Mouse (Mus musculus) hindbrain, embryonic 14.5 days (tissue): ENCODE results near the gene Itpk1. TPM values are rescaled to one million over a fixed set of nuclear protein-coding genes. Genes with fewer than 3 reads are reported as not detected.
A peak's percentile ranks its signal among the peaks of the same experiment; 100 is the strongest.

ENCODE experiments used
- ATAC-seq: fragments of 200-750 bp; cut with Nextera tagmentation; 2 replicates; pipeline ENCODE4 v1.8.0; 2017; ENCODE audit warnings: moderate number of reproducible peaks, mild to moderate bottlenecking, moderate TSS enrichment, moderate library complexity; ENCODE audit not compliant: low FRiP score
- DNase-seq: peaks from one replicate; pipeline ENCODE4 v3.0.0-alpha.2; 2015; ENCODE audit warnings: low spot score
- H3K27ac ChIP-seq: fragments of 300-500 bp; sonication (generic); 2 replicates; pipeline ENCODE4 v1.5.1; 2014; ENCODE audit warnings: mild to moderate bottlenecking, moderate library complexity
- H3K27me3 ChIP-seq: fragments of 300-500 bp; sonication (generic); 2 replicates; pipeline ENCODE4 v1.6.1; 2014; ENCODE audit warnings: mild to moderate bottlenecking, low read length, mixed read lengths; ENCODE audit not compliant: control insufficient read depth, insufficient read depth
- H3K36me3 ChIP-seq: fragments of 300-500 bp; sonication (generic); replicated peaks from 2 replicates; pipeline ENCODE4 v1.6.1; 2014; ENCODE audit not compliant: control insufficient read depth, insufficient read depth
- H3K4me1 ChIP-seq: fragments of 300-500 bp; sonication (generic); replicated peaks from 2 replicates; pipeline ENCODE4 v1.6.1; 2014; ENCODE audit warnings: antibody characterized with exemption, low read length, mixed read lengths; ENCODE audit not compliant: control insufficient read depth, insufficient read depth
- H3K4me2 ChIP-seq: fragments of 300-500 bp; sonication (generic); replicated peaks from 2 replicates; pipeline ENCODE4 v1.6.1; 2014; ENCODE audit warnings: mild to moderate bottlenecking, moderate library complexity
- H3K4me3 ChIP-seq: fragments of 300-500 bp; sonication (generic); replicated peaks from 2 replicates; pipeline ENCODE4 v1.5.1; 2014; ENCODE audit warnings: mild to moderate bottlenecking, low read length
- H3K9ac ChIP-seq: fragments of 300-500 bp; sonication (generic); 2 replicates; pipeline ENCODE4 v1.6.1; 2014
- H3K9me3 ChIP-seq: fragments of 300-500 bp; sonication (generic); 2 replicates; pipeline ENCODE4 v1.6.1; 2016; ENCODE audit warnings: low read length; ENCODE audit not compliant: control insufficient read depth
- WGBS: fragments of 180-500 bp; shearing (Covaris S2); extraction: QIAGEN DNeasy Blood & Tissue Kit; methylation state at CpG from one replicate; pipeline ENCODE4 v1.1.7; 2014; 5-methylcytosine and 5-hydroxymethylcytosine counted together
- polyA plus RNA-seq: library from polyadenylated mRNA; unstranded; fragments of >200 nt; fragmentation: Nextera tagmentation; extraction: Ambion mirVana; gene quantifications from 2 replicates; pipeline ENCODE4 v1.2.1, GENCODE M21; 2014

Itpk1 gene
- polyA plus RNA-seq, 1 experiment from 2014 or later: 31.6 TPM

DNA sequence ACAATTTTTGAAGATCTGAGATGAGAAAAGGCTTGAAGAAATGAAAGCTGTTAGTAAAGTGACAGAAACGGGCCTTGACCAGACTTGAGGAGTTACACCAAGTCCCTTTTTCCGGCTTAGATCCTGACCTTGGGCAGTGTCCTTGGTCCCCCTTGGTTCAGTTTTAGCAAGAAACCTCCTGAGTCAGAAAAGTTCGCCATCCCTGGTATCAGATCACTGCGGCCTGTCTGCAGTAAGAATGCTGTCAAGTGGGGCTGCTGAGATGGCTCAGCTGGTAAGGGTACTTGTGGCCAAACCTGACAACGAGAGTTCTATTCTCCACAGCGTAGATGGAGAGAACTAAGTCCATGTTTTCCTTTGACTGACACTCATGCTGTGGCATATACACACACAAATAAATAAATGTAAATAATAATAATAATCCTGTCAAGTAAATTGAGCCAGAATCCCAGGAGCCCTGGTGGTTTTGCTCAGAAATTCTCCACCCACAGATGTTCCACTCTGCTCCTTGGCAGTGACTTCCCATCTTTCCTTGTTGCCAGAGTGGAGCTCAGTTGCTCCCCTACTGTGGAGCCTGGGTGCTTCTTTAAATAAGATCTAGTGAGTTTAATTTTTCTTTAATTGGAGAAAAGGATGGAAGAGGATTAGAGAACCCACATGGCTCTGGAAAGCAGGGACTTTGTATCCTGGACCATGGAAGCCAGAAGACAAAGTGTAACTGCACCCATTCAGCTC, 1.3 kb upstream of the Itpk1 start:
- Histone ChIP-seq H3K27ac (peak overlapping the region; percentile 90; the same call in 1 of the 2 replicates), H3K4me2 (peak overlapping the region; percentile 80), H3K36me3 (no peaks in the 10 kb centered on the region), H3K27me3 (no peaks in the 10 kb centered on the region), H3K4me3 (peak overlapping the region; percentile 65; the same call in 1 of the 2 replicates), H3K9me3 (no peaks in the 10 kb centered on the region), H3K9ac (peak overlapping the region; percentile 72; the same call in 1 of the 2 replicates), H3K4me1 (peaks cover 26% of the 10 kb centered on the region)
- 74% methylated on average over 6 of the region's 6 CpGs for WGBS
- DNase-seq (no peak), ATAC-seq (no peak)

DNA sequence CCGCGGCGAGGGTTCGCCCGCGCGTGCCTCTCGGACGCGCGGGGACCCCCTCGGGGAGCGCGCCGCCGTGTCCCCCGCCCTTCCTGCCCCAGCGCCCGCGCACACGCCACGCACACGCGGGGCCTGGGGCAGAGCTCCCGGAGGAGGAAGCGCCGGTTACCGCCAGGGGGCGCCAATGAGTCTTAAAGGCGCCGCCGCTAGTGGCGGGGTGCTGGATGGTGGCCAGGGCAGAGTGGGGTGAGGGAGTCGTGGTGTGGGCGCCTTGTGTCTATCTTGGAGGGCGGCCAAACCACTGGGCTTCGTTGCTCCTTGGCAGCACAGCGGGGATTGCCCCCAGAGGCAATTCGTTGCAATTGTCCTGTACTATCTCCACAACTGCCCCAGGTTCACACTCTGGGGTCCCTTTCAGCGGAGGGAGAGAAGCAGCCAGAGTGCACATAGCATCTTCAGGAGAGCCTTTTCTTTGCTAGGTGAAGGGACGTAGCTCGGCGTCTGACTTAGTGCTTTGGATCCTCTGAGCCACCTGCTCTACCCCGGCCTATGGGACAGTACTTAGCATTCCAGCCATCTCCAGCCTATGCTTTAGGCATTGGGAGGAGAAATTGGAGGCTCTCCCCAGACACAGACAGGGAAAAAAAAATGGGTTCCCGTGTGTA, 614 bp upstream of the Itpk1 start:
- 1% methylated on average over 45 of the region's 45 CpGs for WGBS

DNA sequence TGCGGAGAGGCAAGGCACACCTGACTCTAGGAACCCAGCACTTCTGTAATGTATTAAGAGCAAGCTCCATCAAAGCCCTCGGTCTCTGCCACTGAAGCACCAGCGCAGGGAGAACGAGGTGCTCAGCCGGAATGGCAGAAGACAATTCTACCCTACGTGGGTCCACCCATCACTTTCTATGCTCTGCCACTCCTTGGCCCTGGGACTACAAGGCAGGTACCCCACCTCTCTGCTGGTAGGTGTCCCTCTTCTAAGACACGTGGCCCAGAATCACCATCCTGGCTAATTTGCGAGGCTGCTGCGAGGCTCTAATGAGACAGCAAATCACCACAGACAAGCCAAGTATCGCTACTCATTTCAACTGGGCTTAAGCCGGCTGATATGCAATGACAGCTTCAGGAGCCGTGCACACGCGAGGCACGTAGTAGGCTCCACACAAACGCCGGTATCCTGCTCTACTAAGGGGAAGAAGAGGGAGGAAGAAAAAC, 765 bp downstream of the Itpk1 start:
- H3K9me3 ChIP-seq: no peaks in the 10 kb centered on the region
- peaks cover 29% of the 10 kb centered on the region for H3K4me1 ChIP-seq
- no peaks in the 10 kb centered on the region for H3K36me3 ChIP-seq
- peak overlapping the region; percentile 72 for H3K9ac ChIP-seq
- ATAC-seq: peak; percentile 3; the same call in 1 of the 2 replicates
- H3K4me3 ChIP-seq: peak overlapping the region; percentile 65
- WGBS: 4% methylated on average over 17 of the region's 17 CpGs
- peak overlapping the region; percentile 80 for H3K4me2 ChIP-seq
- H3K27ac ChIP-seq: 0 out of 2 replicates have a peak overlapping the region, but pooled peaks have one; percentile 49
- no peaks in the 10 kb centered on the region for H3K27me3 ChIP-seq
- no peak for DNase-seq

More for the DNA sequence above, 614 bp upstream of the Itpk1 start:
- Histone ChIP-seq H3K4me2 (peak overlapping the region; percentile 80), H3K27me3 (no peaks in the 10 kb centered on the region), H3K36me3 (no peaks in the 10 kb centered on the region), H3K27ac (peak overlapping the region; percentile 90), H3K4me3 (peak overlapping the region; percentile 65), H3K9me3 (no peaks in the 10 kb centered on the region), H3K4me1 (peaks cover 26% of the 10 kb centered on the region), H3K9ac (peak overlapping the region; percentile 72)
- peak; percentile 91 for DNase-seq
- peak; percentile 79 for ATAC-seq

DNA sequence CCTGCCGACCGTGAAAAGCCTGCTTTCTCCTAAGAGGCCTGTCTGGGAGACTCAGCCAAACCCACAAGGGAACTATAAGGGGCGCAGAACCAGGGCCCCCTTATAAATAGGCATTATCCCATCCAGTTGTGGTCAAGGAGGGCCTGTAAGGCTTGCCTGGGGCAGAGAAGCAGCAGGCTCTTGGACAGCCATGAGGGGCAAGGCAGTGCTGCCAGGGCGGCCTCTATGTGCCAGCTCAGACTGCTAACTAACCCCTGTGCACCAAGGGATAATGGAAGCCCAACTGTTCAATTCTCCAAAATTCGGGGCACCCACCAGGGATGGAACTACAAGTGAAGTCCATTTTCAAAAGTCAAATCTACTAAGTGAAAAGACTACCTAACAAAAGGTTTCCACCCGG, 1.3 kb downstream of the Itpk1 start:
- no peaks in the 10 kb centered on the region for H3K36me3 ChIP-seq
- no peak for ATAC-seq
- WGBS: 16% methylated on average over 6 of the region's 6 CpGs
- DNase-seq: no peak
- peak overlapping the region; percentile 38; the same call in 1 of the 2 replicates for H3K27ac ChIP-seq
- H3K9me3 ChIP-seq: no peaks in the 10 kb centered on the region
- no peaks in the 10 kb centered on the region for H3K27me3 ChIP-seq
- H3K4me2 ChIP-seq: peak overlapping the region; percentile 80
- peak overlapping the region; percentile 65 for H3K4me3 ChIP-seq
- peak overlapping the region; percentile 72 for H3K9ac ChIP-seq
- peaks cover 31% of the 10 kb centered on the region for H3K4me1 ChIP-seq

DNA sequence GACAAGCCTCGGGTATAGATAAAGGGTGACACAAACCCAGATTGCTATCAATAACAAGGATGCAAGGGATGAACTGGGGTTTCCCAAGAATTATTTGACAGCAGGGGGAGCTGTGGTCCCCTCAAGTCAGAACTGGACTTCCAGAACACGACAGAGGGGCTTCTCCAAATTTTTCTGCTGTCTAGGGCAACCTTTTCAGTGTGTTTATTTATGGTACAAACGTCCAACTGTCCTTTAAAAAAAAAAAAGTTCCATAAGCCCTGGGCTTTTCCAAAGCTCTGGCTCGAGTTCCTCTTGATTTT, 1.7 kb downstream of the Itpk1 start:
- H3K27ac ChIP-seq: peak overlapping the region; percentile 38
- H3K4me1 ChIP-seq: peaks cover 35% of the 10 kb centered on the region
- WGBS: 4% methylated on average over 4 of the region's 4 CpGs
- H3K9me3 ChIP-seq: no peaks in the 10 kb centered on the region
- no peaks in the 10 kb centered on the region for H3K36me3 ChIP-seq
- H3K4me2 ChIP-seq: peak overlapping the region; percentile 80
- H3K4me3 ChIP-seq: peak overlapping the region; percentile 65
- H3K9ac ChIP-seq: peak overlapping the region; percentile 72; the same call in 1 of the 2 replicates
- peak; percentile 60 for DNase-seq
- no peaks in the 10 kb centered on the region for H3K27me3 ChIP-seq
- no peak for ATAC-seq

DNA sequence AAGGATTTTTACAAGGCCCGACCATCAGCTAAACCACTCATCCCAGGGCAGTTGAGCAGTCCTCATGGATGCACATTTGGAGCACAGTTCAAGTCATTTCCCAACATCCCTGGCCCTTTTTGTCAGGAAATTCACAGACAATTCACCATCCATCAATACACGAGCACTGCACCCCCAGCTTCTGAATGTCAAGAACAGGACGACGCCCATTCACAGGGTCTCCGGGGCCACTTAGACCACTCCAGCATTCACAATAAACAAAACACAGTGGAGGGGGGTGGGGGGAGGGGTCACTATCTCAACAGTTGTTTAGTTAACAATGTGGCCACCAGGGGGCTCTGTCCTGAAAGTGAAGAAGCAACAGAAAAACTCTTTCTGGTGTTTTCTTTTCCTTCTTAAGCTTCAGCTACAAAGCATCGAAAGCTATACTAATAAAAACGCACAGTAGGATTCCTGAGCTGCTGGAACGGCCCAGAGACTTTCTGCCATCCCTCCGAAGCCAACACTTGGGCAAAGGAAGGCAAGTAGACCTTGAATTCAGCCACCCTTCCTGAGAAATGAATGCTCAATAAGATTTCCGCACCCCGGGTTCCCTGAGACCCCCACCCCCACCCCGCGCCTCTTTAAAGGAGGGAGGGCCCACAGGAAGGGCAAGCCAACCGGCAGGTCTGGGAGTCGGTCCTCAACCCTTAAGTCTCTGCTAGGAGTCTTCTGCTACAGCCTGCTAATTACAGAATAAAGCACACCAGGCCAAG, 2.2 kb downstream of the Itpk1 start:
- Histone ChIP-seq H3K9me3 (no peaks in the 10 kb centered on the region), H3K4me3 (peak overlapping the region; percentile 65), H3K36me3 (no peaks in the 10 kb centered on the region), H3K27me3 (no peaks in the 10 kb centered on the region), H3K9ac (peak overlapping the region; percentile 18; the same call in 1 of the 2 replicates), H3K4me1 (peaks cover 38% of the 10 kb centered on the region), H3K4me2 (peak overlapping the region; percentile 80), H3K27ac (peak overlapping the region; percentile 38)
- no peak for ATAC-seq
- DNase-seq: peak; percentile 90
- 4% methylated on average over 15 of the region's 15 CpGs for WGBS

DNA sequence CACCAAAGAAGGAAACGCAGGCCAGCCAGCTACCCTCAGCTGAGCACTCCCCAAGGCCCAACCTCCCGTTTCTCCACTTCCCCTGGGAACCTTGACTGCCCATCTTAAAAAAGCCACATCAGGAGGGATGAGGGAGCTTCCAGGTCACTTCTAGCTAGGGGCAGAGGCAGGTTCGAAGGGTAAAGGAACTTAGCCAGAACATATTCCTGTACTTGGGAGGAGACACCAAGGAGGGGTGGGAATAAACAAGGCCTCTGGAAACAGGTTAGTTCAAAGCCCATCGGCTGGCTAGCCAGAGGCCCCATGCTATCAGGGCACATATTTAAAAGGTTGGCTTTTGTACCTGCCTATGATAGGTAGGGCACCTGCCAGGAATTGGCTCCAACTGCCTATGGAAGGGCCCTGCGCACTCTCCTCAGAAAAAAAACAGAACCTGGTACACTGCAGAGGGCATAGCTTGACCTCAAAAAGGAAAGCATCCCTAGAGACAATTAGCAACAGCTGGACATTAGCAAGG, 3.0 kb downstream of the Itpk1 start:
- 91% methylated on average over 5 of the region's 5 CpGs for WGBS
- peaks cover 38% of the 10 kb centered on the region for H3K4me1 ChIP-seq

DNA sequence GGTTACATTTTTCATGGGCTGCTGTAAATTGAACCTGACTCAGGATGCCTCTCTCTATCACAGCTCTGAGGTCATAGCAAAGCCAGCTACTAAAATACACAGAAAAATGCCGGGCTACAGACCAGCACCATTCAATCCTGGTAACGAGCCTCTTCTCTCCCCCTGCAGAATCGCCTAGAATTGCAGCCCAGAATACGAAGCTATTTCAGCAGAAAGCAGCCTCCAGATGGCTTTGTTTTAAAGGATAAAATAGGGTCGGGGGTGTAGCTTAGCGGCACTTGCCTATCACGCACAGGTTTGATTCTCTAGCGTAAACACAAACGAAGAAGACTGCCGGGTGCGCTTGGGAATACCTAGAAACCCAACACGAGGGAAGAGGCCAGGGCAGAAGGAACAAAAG, 4.3 kb downstream of the Itpk1 start:
- WGBS: 70% methylated on average over 12 of the region's 12 CpGs
- peaks cover 43% of the 10 kb centered on the region for H3K4me1 ChIP-seq

More for the DNA sequence above, 3.0 kb downstream of the Itpk1 start:
- Histone ChIP-seq H3K27ac (no peak overlapping the region), H3K4me3 (0 out of 2 replicates have a peak overlapping the region, but pooled peaks have one; percentile 8), H3K9ac (no peak overlapping the region), H3K36me3 (no peaks in the 10 kb centered on the region), H3K4me2 (peak overlapping the region; percentile 80), H3K9me3 (no peaks in the 10 kb centered on the region), H3K27me3 (no peaks in the 10 kb centered on the region)
- no peak for DNase-seq
- no peak for ATAC-seq

More for the DNA sequence above, 4.3 kb downstream of the Itpk1 start:
- ATAC-seq: no peak
- no peak for DNase-seq
- Histone ChIP-seq H3K9me3 (no peaks in the 10 kb centered on the region), H3K36me3 (no peaks in the 10 kb centered on the region), H3K9ac (no peak overlapping the region), H3K27ac (no peak overlapping the region), H3K4me2 (no peak overlapping the region), H3K27me3 (no peaks in the 10 kb centered on the region), H3K4me3 (no peak overlapping the region)
